Mouse (Mus musculus) heart, adult 9 months (tissue): Measurements from ENCODE around the gene Ccdc181.
"Not testable (repeated sequence)": the region's sequence is repeated elsewhere in the genome, so short reads cannot be mapped to it uniquely, and the experiment has no call there.

Experiments used
- DNase-seq, 2 experiments: peaks; one replicate each; pipeline ENCODE4 v3.0.0; 2022; ENCODE audit warnings: low spot score in 2 of 2

Ccdc181 gene

GRCm38 (mm10) chr1:164275455-164275954, at the start of gene Ccdc181:
Ccdc181 (plus strand) TSS chr1:164275585.
- peak; percentile 91 to 92 for DNase-seq

- not testable (repeated sequence) for DNase-seq
These were observed 43.3 kb upstream of the Ccdc181 start for GRCm38 (mm10) chr1:164231937-164232570.

GRCm38 (mm10) chr1:164233447-164233846, 41.9 kb upstream of the Ccdc181 start:
- DNase-seq, result no peak

GRCm38 (mm10) chr1:164235078-164235477, 40.3 kb upstream of the Ccdc181 start:
- no peak for DNase-seq

GRCm38 (mm10) chr1:164236078-164236477, 39.3 kb upstream of the Ccdc181 start:
- peak in 1 of 2 experiments; percentile 29 for DNase-seq

GRCm38 (mm10) chr1:164241494-164241893, 33.9 kb upstream of the Ccdc181 start:
- no peak for DNase-seq

GRCm38 (mm10) chr1:164242809-164243208, 32.6 kb upstream of the Ccdc181 start:
- no peak for DNase-seq

GRCm38 (mm10) chr1:164247442-164247841, 27.9 kb upstream of the Ccdc181 start:
- DNase-seq, result no peak

- DNase-seq, result peak; percentile 25 to 26
These were observed 27.4 kb upstream of the Ccdc181 start for GRCm38 (mm10) chr1:164247971-164248370.

GRCm38 (mm10) chr1:164248465-164249331, 26.7 kb upstream of the Ccdc181 start, which contains the start of gene Slc19a2:
Slc19a2 (plus strand) TSS chr1:164249046.
- peak; percentile 95 to 97 for DNase-seq

GRCm38 (mm10) chr1:164249332-164249711, 26.1 kb upstream of the Ccdc181 start:
- DNase-seq, result peak in 1 of 2 experiments; percentile 21

- DNase-seq, result peak in 1 of 2 experiments; percentile 12
These were observed 24.8 kb upstream of the Ccdc181 start for GRCm38 (mm10) chr1:164250391-164251150.

- DNase-seq, result no peak
These were observed 23.9 kb upstream of the Ccdc181 start for GRCm38 (mm10) chr1:164251438-164251837.

- DNase-seq, result no peak
These were observed 22.8 kb upstream of the Ccdc181 start for GRCm38 (mm10) chr1:164252551-164252950.

GRCm38 (mm10) chr1:164254836-164255235, 20.5 kb upstream of the Ccdc181 start:
- DNase-seq, result no peak

GRCm38 (mm10) chr1:164260171-164261028, 15.0 kb upstream of the Ccdc181 start:
- no peak for DNase-seq

GRCm38 (mm10) chr1:164261553-164261952, 13.8 kb upstream of the Ccdc181 start:
- peak; percentile 18 to 44 for DNase-seq

- DNase-seq, result no peak
These were observed 4.4 kb upstream of the Ccdc181 start for GRCm38 (mm10) chr1:164270941-164271340.

- DNase-seq, result no peak
These were observed 1.7 kb upstream of the Ccdc181 start for GRCm38 (mm10) chr1:164273659-164274058.

GRCm38 (mm10) chr1:164276552-164276951, 1.2 kb downstream of the Ccdc181 start:
- no peak for DNase-seq

GRCm38 (mm10) chr1:164279332-164279731, 3.9 kb downstream of the Ccdc181 start:
- DNase-seq, result no peak
